Mouse (Mus musculus) right cerebral cortex, postnatal 36 days (tissue): ENCODE data around the gene Gm26965.
A peak's percentile ranks its signal among the peaks of the same experiment; 100 is the strongest.
"Not testable (repeated sequence)": the region's sequence is repeated elsewhere in the genome, so short reads cannot be mapped to it uniquely, and the experiment has no call there.

ENCODE experiments used
- DNase-seq, 2 experiments: peaks; one replicate each; pipeline ENCODE4 v3.0.0; 2022; ENCODE audit warnings: low spot score in 2 of 2, mixed read lengths in 1 of 2

Gene Gm26965

GRCm38 (mm10) chr13:67525753-67526410 lies at the start of gene Gm26965, which contains the start of gene Zfp87:
Gm26965 (minus strand) TSS chr13:67526151.
Zfp87 (minus strand) TSS chr13:67526177.
- peak; percentile 90 to 93 for DNase-seq

GRCm38 (mm10) chr13:67572591-67573189 lies 46.7 kb upstream of the Gm26965 start:
- DNase-seq = no peak

GRCm38 (mm10) chr13:67553730-67554129 lies 27.8 kb upstream of the Gm26965 start, which contains the start of gene Zfp748:
Zfp748 (minus strand) TSS chr13:67553830.
- DNase-seq = no peak

GRCm38 (mm10) chr13:67552505-67553346 lies 26.8 kb upstream of the Gm26965 start:
- DNase-seq = peak; percentile 91 to 93

GRCm38 (mm10) chr13:67545941-67546340 lies 20.0 kb upstream of the Gm26965 start:
- DNase-seq = no peak

- DNase-seq = no peak
Observed at GRCm38 (mm10) chr13:67527049-67527730, 1.2 kb upstream of the Gm26965 start.

GRCm38 (mm10) chr13:67500908-67501307 lies 25.0 kb downstream of the Gm26965 start:
- no peak for DNase-seq

GRCm38 (mm10) chr13:67500084-67500719 lies 25.7 kb downstream of the Gm26965 start, which contains the start of gene Zfp58:
Zfp58 (minus strand) TSS chr13:67500555.
- peak; percentile 77 to 93 for DNase-seq

GRCm38 (mm10) chr13:67495631-67496030 lies 30.3 kb downstream of the Gm26965 start:
- DNase-seq = no peak

GRCm38 (mm10) chr13:67484424-67484811 lies 41.5 kb downstream of the Gm26965 start:
- DNase-seq = no peak

GRCm38 (mm10) chr13:67483625-67484423 lies 42.1 kb downstream of the Gm26965 start, which contains the start of gene Zfp874b:
Zfp874b (minus strand) TSS chr13:67484258.
- DNase-seq = peak; percentile 84 to 90

- DNase-seq = no peak
Observed at GRCm38 (mm10) chr13:67481528-67481927, 44.4 kb downstream of the Gm26965 start.

GRCm38 (mm10) chr13:67469274-67469673 lies 56.7 kb downstream of the Gm26965 start:
- no peak for DNase-seq

- DNase-seq = not testable (repeated sequence)
Observed at GRCm38 (mm10) chr13:67463506-67464185, 62.3 kb downstream of the Gm26965 start.

GRCm38 (mm10) chr13:67452021-67452309 lies 74.0 kb downstream of the Gm26965 start:
- DNase-seq = no peak

- DNase-seq = peak; percentile 87 to 94
Observed at GRCm38 (mm10) chr13:67451172-67452020, 74.6 kb downstream of the Gm26965 start, which contains the start of gene Zfp874a. Zfp874a (minus strand) TSS chr13:67451624.
